Mouse (Mus musculus) forebrain, embryonic 12.5 days (tissue): Measurements from ENCODE around the gene Btbd7. TPM values are rescaled to one million over a fixed set of nuclear protein-coding genes. Genes with fewer than 3 reads are reported as not detected.

ENCODE experiments used
- ATAC-seq: fragments of 200-750 bp; cut with Nextera tagmentation; 2 replicates; pipeline ENCODE4 v1.8.0; 2017; ENCODE audit warnings: moderate TSS enrichment; ENCODE audit not compliant: low FRiP score
- H3K27ac ChIP-seq: fragments of 300-500 bp; sonication (generic); 2 replicates; pipeline ENCODE4 v1.5.1; 2016; ENCODE audit warnings: mild to moderate bottlenecking
- H3K27me3 ChIP-seq: fragments of 300-500 bp; sonication (generic); 2 replicates; pipeline ENCODE4 v1.6.1; 2016; ENCODE audit warnings: mild to moderate bottlenecking
- H3K36me3 ChIP-seq: fragments of 300-500 bp; sonication (generic); replicated peaks from 2 replicates; pipeline ENCODE4 v1.6.1; 2016; ENCODE audit warnings: mild to moderate bottlenecking
- H3K4me1 ChIP-seq: fragments of 300-500 bp; sonication (generic); 2 replicates; pipeline ENCODE4 v1.6.1; 2016
- H3K4me2 ChIP-seq: fragments of 300-500 bp; sonication (generic); 2 replicates; pipeline ENCODE4 v1.6.1; 2016; ENCODE audit warnings: mild to moderate bottlenecking, moderate library complexity
- H3K4me3 ChIP-seq: fragments of 300-500 bp; sonication (generic); replicated peaks from 2 replicates; pipeline ENCODE4 v1.5.1; 2016; ENCODE audit warnings: mild to moderate bottlenecking
- H3K9ac ChIP-seq: fragments of 300-500 bp; sonication (generic); 2 replicates; pipeline ENCODE4 v1.6.1; 2016; ENCODE audit warnings: mild to moderate bottlenecking
- H3K9me3 ChIP-seq: fragments of 300-500 bp; sonication (generic); 2 replicates; pipeline ENCODE4 v1.6.1; 2016
- WGBS: fragments of 180-500 bp; shearing (Covaris S2); methylation state at CpG from one replicate; pipeline ENCODE4 v1.1.7; 2016; 5-methylcytosine and 5-hydroxymethylcytosine counted together
- polyA plus RNA-seq: library from polyadenylated mRNA; unstranded; fragments of >200 nt; fragmentation: Nextera tagmentation; extraction: Ambion mirVana; gene quantifications from 2 replicates; pipeline ENCODE4 v1.2.1, GENCODE M21; 2016

Btbd7 gene
- polyA plus RNA-seq, 1 experiment from 2014 or later = 29.6 TPM

DNA sequence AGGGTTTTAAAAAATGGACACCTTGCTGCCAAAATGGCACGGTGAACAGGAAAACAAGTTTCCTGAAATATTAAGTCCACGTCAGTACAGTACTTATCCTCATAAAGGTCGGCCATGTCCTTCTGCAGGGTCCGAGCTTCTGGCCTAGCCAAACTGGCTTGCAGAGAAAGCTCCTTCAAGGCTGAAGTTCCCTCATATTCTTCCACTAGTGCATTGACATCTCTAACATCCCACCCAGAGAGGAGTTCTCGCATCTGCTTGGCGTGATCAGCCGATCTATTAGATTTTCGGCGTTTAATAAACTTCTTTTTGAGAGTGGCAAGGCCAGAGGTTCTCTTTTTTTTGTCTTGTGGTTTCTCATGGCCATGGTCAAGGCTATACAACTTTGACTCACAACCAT is 40.0 kb downstream of the Btbd7 start:
- Histone ChIP-seq H3K4me3 (no peak overlapping the region), H3K9me3 (no peaks in the 10 kb centered on the region), H3K9ac (no peak overlapping the region), H3K27ac (no peak overlapping the region), H3K27me3 (no peaks in the 10 kb centered on the region), H3K4me2 (no peak overlapping the region), H3K36me3 (peaks cover 14% of the 10 kb centered on the region), H3K4me1 (no peaks in the 10 kb centered on the region)
- WGBS = 95% methylated on average over 9 of the region's 9 CpGs
- no peak for ATAC-seq

DNA sequence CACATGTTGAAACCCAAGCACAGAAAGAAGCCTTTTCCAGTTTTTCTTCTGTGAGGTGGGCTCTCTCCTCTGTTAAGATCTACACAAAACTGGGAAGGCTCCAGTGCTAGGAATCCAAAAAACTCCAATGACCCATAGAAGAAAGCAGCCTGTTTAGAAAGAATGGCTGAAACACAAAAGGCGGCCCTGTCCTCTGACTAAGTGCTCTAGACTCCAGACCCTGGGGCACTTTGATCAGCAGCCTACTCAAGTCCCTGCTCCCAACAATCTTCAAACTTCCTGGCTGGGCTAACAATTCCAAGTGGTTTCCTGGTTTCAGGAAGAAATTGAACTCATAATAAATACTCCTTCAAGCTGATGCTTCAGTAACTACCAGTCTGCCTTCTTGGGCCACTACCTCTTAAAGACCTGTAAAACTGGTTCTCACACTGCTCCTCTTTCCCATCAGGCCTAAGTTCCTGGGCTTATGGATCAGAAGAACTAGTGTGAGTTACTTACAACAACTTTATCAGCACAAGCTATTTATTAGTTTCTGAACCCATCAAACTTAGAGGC is 45.4 kb downstream of the Btbd7 start:
- Histone ChIP-seq H3K4me2 (no peak overlapping the region), H3K9ac (no peak overlapping the region), H3K27me3 (no peaks in the 10 kb centered on the region), H3K36me3 (peaks cover 3% of the 10 kb centered on the region; the same call in 1 of the 2 replicates), H3K4me1 (no peaks in the 10 kb centered on the region), H3K4me3 (no peak overlapping the region), H3K27ac (no peak overlapping the region), H3K9me3 (no peaks in the 10 kb centered on the region)
- no peak for ATAC-seq
- 68% methylated on average over 1 of the region's 1 CpGs for WGBS

GRCm38 (mm10) chr12:102831888-102832287 is 46.4 kb downstream of the Btbd7 start:
- WGBS = 95% methylated on average over 1 of the region's 1 CpGs
- H3K4me3 ChIP-seq = no peak overlapping the region
- H3K36me3 ChIP-seq = 0 out of 2 replicates have a peak, but pooled peaks cover 3% of the 10 kb centered on the region
- no peaks in the 10 kb centered on the region for H3K4me1 ChIP-seq
- ATAC-seq = no peak
- no peaks in the 10 kb centered on the region for H3K27me3 ChIP-seq
- no peak overlapping the region for H3K27ac ChIP-seq
- H3K4me2 ChIP-seq = no peak overlapping the region
- H3K9ac ChIP-seq = no peak overlapping the region
- H3K9me3 ChIP-seq = no peaks in the 10 kb centered on the region

DNA sequence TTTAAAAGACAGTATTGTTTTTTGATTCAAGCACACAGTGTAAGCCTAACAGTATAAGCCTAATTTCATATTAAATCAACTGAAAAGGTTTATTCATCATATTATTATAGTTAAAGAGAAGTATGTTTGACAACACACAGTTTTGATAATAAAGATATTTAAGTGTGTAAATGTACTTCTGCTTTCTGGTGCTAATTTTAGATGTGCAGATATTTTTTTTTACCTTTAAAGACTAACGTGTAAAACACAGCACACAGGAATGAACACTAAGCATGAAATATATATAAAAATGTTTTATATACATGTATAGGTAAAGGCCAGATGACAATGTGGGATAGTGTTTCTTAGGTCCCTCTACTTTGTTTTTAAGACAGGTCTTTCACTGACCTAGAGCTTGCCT is 51.2 kb downstream of the Btbd7 start:
- 86% methylated on average over 1 of the region's 1 CpGs for WGBS

DNA sequence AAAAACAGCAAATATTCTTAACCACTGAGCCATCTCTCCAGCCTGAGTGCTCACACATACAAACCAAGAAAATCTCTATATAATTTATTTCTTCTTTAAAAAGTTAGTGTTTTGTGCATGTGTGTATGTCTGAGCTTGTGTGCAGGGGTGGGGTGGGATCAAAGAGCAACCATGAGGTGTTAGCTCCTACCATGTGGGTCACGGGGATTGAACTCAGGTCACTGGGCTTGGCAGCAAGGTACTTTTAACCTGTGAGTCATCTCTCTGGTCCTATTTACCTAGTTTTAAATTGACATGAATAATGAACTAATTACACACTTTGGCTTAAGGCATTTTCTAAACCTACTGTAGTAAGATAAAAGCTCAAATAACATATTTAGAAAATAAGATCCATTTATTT is 51.9 kb downstream of the Btbd7 start:
- H3K27me3 ChIP-seq = no peaks in the 10 kb centered on the region
- no peak overlapping the region for H3K9ac ChIP-seq
- no peaks in the 10 kb centered on the region for H3K9me3 ChIP-seq
- no peak overlapping the region for H3K4me3 ChIP-seq
- no peak overlapping the region for H3K27ac ChIP-seq
- H3K36me3 ChIP-seq = 0 out of 2 replicates have a peak, but pooled peaks cover 3% of the 10 kb centered on the region
- H3K4me2 ChIP-seq = no peak overlapping the region
- no peaks in the 10 kb centered on the region for H3K4me1 ChIP-seq
- ATAC-seq = no peak
- 97% methylated on average over 1 of the region's 1 CpGs for WGBS

More for the DNA sequence above, 51.2 kb downstream of the Btbd7 start:
- no peak overlapping the region for H3K4me3 ChIP-seq
- H3K4me1 ChIP-seq = no peaks in the 10 kb centered on the region
- no peaks in the 10 kb centered on the region for H3K27me3 ChIP-seq
- H3K9ac ChIP-seq = no peak overlapping the region
- no peak overlapping the region for H3K27ac ChIP-seq
- H3K36me3 ChIP-seq = 0 out of 2 replicates have a peak, but pooled peaks cover 3% of the 10 kb centered on the region
- no peak for ATAC-seq
- H3K4me2 ChIP-seq = no peak overlapping the region
- H3K9me3 ChIP-seq = no peaks in the 10 kb centered on the region

DNA sequence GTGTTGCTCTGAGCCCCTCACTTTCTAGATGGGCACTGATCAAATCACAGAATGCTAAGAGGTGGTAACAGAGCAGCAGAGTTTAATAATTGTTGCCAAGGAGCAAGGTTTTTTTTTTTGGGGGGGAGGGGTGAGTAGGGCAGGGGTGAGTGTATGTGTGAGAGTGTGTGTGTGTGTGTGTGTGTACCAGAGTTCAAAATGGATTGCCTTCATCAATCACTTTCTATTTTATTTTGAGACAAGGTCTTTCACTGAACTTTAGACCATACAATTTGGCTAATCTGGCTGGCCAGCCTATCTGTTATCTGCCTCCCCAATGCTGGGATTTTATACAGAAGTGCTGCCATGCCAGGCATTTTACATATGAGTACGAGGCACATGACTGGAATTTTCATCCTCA is 63.4 kb downstream of the Btbd7 start:
- H3K4me2 ChIP-seq = no peak overlapping the region
- H3K4me3 ChIP-seq = no peak overlapping the region
- 84% methylated on average over 1 of the region's 1 CpGs for WGBS
- peaks cover 16% of the 10 kb centered on the region for H3K36me3 ChIP-seq
- no peaks in the 10 kb centered on the region for H3K9me3 ChIP-seq
- ATAC-seq = no peak
- no peaks in the 10 kb centered on the region; the same call in 1 of the 2 replicates for H3K4me1 ChIP-seq
- no peaks in the 10 kb centered on the region for H3K27me3 ChIP-seq
- H3K27ac ChIP-seq = no peak overlapping the region
- H3K9ac ChIP-seq = no peak overlapping the region

DNA sequence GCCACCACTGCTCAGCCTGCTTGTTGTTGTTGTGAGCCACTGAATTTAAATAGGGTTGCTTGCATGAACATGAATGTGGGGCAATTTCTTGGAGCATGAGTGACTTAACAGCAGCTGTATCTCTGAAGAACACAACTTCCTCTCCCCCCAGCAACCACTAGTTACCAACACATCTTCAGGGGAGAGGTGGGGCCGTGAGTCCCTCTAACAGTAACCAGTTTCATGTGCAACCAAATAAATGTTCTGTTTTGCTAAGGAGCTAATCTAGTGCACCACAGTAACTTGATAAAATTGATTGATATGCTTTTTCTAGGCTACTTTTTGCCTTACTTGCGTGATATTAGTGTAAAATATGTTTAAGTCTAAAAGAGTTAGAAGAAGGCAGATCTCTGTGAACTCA is 78.7 kb downstream of the Btbd7 start:
- Histone ChIP-seq H3K4me1 (no peaks in the 10 kb centered on the region), H3K36me3 (peaks cover 7% of the 10 kb centered on the region; the same call in 1 of the 2 replicates), H3K27ac (no peak overlapping the region), H3K4me2 (no peak overlapping the region), H3K9ac (no peak overlapping the region), H3K27me3 (no peaks in the 10 kb centered on the region), H3K9me3 (no peaks in the 10 kb centered on the region), H3K4me3 (no peak overlapping the region)
- ATAC-seq = no peak
- WGBS = 92% methylated on average over 2 of the region's 2 CpGs

DNA sequence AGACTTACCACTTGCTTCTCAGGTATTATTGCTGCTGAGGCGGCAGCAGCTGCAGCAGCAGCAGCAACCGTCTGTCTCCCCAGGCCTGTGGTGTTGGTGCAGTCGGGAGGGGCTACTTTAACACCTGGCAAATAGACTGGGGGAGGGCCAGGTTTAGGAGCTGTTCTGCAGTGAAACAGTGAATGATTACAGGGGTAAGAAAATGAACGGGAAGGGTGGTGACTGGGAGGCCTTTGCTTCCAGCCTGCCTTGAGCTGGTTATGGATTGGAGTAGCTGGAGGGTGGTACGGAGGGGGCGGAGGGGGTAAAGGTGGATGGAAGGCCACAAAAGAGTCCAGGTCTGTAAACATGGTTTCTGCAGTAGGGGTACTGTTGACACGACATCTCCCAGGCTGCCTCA is 90.3 kb downstream of the Btbd7 start:
- no peak overlapping the region for H3K27ac ChIP-seq
- no peaks in the 10 kb centered on the region for H3K9me3 ChIP-seq
- no peaks in the 10 kb centered on the region for H3K27me3 ChIP-seq
- no peak for ATAC-seq
- no peak overlapping the region for H3K4me2 ChIP-seq
- no peak overlapping the region for H3K9ac ChIP-seq
- peaks cover 59% of the 10 kb centered on the region for H3K36me3 ChIP-seq
- H3K4me3 ChIP-seq = no peak overlapping the region
- 89% methylated on average over 7 of the region's 7 CpGs for WGBS
- H3K4me1 ChIP-seq = no peaks in the 10 kb centered on the region

GRCm38 (mm10) chr12:102785593-102785985 is 92.7 kb downstream of the Btbd7 start:
- WGBS = 88% methylated on average over 5 of the region's 5 CpGs
- Histone ChIP-seq H3K4me2 (no peak overlapping the region), H3K4me3 (no peak overlapping the region), H3K27me3 (no peaks in the 10 kb centered on the region), H3K4me1 (no peaks in the 10 kb centered on the region), H3K9me3 (no peaks in the 10 kb centered on the region), H3K9ac (no peak overlapping the region), H3K27ac (no peak overlapping the region), H3K36me3 (peaks cover 51% of the 10 kb centered on the region)
- ATAC-seq = no peak

GRCm38 (mm10) chr12:102784899-102785592 is 93.2 kb downstream of the Btbd7 start:
- Histone ChIP-seq H3K27me3 (no peaks in the 10 kb centered on the region), H3K4me1 (no peaks in the 10 kb centered on the region), H3K9me3 (no peaks in the 10 kb centered on the region), H3K4me3 (no peak overlapping the region), H3K4me2 (no peak overlapping the region), H3K36me3 (peaks cover 45% of the 10 kb centered on the region), H3K9ac (no peak overlapping the region), H3K27ac (no peak overlapping the region)
- WGBS = 93% methylated on average over 19 of the region's 19 CpGs
- ATAC-seq = no peak

- WGBS = 94% methylated on average over 5 of the region's 5 CpGs
- H3K9me3 ChIP-seq = no peaks in the 10 kb centered on the region
- no peaks in the 10 kb centered on the region for H3K4me1 ChIP-seq
- H3K36me3 ChIP-seq = peaks cover 32% of the 10 kb centered on the region
- no peak overlapping the region for H3K27ac ChIP-seq
- no peak overlapping the region for H3K9ac ChIP-seq
- H3K4me3 ChIP-seq = no peak overlapping the region
- H3K27me3 ChIP-seq = no peaks in the 10 kb centered on the region
- no peak overlapping the region for H3K4me2 ChIP-seq
- ATAC-seq = no peak
Observed at GRCm38 (mm10) chr12:102782841-102783240, 95.4 kb downstream of the Btbd7 start.

DNA sequence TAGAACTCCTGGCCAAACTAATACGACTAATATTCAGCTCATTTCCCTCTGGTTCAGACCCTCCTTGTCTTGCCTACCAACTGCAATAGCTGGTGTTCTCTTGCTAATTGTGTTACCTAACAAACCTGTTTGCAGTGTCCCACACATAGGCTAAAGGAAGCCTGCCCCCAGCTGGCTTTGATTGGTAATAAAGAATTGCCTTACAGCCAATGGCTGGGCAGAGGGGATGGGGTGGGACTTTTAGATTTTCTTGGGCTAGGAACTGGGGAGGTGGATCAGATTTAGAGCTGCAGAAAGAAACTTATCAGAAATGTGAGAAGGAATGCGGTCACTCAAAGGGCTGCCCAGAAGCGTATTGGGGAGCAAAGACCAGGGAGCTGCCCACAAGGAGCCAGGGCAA is 98.8 kb downstream of the Btbd7 start:
- no peak for ATAC-seq
- no peak overlapping the region for H3K27ac ChIP-seq
- H3K36me3 ChIP-seq = peaks cover 47% of the 10 kb centered on the region
- 66% methylated on average over 3 of the region's 3 CpGs for WGBS
- H3K4me2 ChIP-seq = no peak overlapping the region
- H3K27me3 ChIP-seq = no peaks in the 10 kb centered on the region
- no peaks in the 10 kb centered on the region for H3K4me1 ChIP-seq
- H3K9ac ChIP-seq = no peak overlapping the region
- H3K9me3 ChIP-seq = no peaks in the 10 kb centered on the region
- H3K4me3 ChIP-seq = no peak overlapping the region

GRCm38 (mm10) chr12:102778151-102778550 is 100.1 kb downstream of the Btbd7 start:
- H3K36me3 ChIP-seq = peaks cover 51% of the 10 kb centered on the region
- no peak for ATAC-seq

More at GRCm38 (mm10) chr12:102778151-102778550, 100.1 kb downstream of the Btbd7 start:
- H3K9ac ChIP-seq = no peak overlapping the region
- H3K4me1 ChIP-seq = no peaks in the 10 kb centered on the region
- H3K4me2 ChIP-seq = no peak overlapping the region
- no peak overlapping the region for H3K27ac ChIP-seq
- H3K9me3 ChIP-seq = no peaks in the 10 kb centered on the region
- WGBS = 87% methylated on average over 5 of the region's 5 CpGs
- H3K27me3 ChIP-seq = no peaks in the 10 kb centered on the region
- no peak overlapping the region for H3K4me3 ChIP-seq
